Mouse (Mus musculus) midbrain, embryonic 13.5 days (tissue): ENCODE data around the gene Kif2a. TPM values are rescaled to one million over a fixed set of nuclear protein-coding genes. Genes with fewer than 3 reads are reported as not detected.

Source experiments
- ATAC-seq: fragments of 200-750 bp; cut with Nextera tagmentation; 2 replicates; pipeline ENCODE4 v1.8.0; 2017; ENCODE audit warnings: mild to moderate bottlenecking, moderate TSS enrichment, moderate library complexity
- H3K27ac ChIP-seq: fragments of 300-500 bp; sonication (generic); 2 replicates; pipeline ENCODE4 v1.5.1; 2015; ENCODE audit warnings: inconsistent platforms, mild to moderate bottlenecking, moderate library complexity
- H3K27me3 ChIP-seq: fragments of 300-500 bp; sonication (generic); 2 replicates; pipeline ENCODE4 v1.6.1; 2015; ENCODE audit warnings: mild to moderate bottlenecking, inconsistent platforms
- H3K36me3 ChIP-seq: fragments of 300-500 bp; sonication (generic); 2 replicates; pipeline ENCODE4 v1.6.1; 2015; ENCODE audit warnings: mild to moderate bottlenecking, inconsistent platforms
- H3K4me1 ChIP-seq: fragments of 300-500 bp; sonication (generic); replicated peaks from 2 replicates; pipeline ENCODE4 v1.6.1; 2015; ENCODE audit warnings: inconsistent platforms
- H3K4me2 ChIP-seq: fragments of 300-500 bp; sonication (generic); replicated peaks from 2 replicates; pipeline ENCODE4 v1.6.1; 2015; ENCODE audit warnings: moderate library complexity, mild to moderate bottlenecking, inconsistent platforms
- H3K4me3 ChIP-seq: fragments of 300-500 bp; sonication (generic); replicated peaks from 2 replicates; pipeline ENCODE4 v1.5.1; 2015; ENCODE audit warnings: mild to moderate bottlenecking, inconsistent platforms
- H3K9ac ChIP-seq: fragments of 300-500 bp; sonication (generic); replicated peaks from 2 replicates; pipeline ENCODE4 v1.6.1; 2015; ENCODE audit warnings: mild to moderate bottlenecking, inconsistent platforms
- H3K9me3 ChIP-seq: fragments of 300-500 bp; sonication (generic); 2 replicates; pipeline ENCODE4 v1.6.1; 2016; ENCODE audit warnings: mild to moderate bottlenecking, inconsistent platforms
- whole genome bisulfite sequencing: fragments of 180-500 bp; shearing (Covaris S2); methylation state at CpG from one replicate; pipeline ENCODE4 v1.1.7; 2015; 5-methylcytosine and 5-hydroxymethylcytosine counted together
- polyA plus RNA-seq: library from polyadenylated mRNA; unstranded; fragments of >200 nt; fragmentation: Nextera tagmentation; extraction: Ambion mirVana; gene quantifications from 2 replicates; pipeline ENCODE4 v1.2.1, GENCODE M21; 2015

The Kif2a gene
- polyA plus RNA-seq, 1 experiment from 2014 or later: 35.1 TPM

GRCm38 (mm10) chr13:106913125-106913736, 108.7 kb downstream of the Kif2a start:
- ATAC-seq: no peak
- Histone ChIP-seq H3K4me3 (no peak overlapping the region), H3K9me3 (no peaks in the 10 kb centered on the region), H3K36me3 (peaks cover 22% of the 10 kb centered on the region), H3K4me1 (no peaks in the 10 kb centered on the region), H3K27me3 (no peaks in the 10 kb centered on the region), H3K4me2 (no peak overlapping the region), H3K27ac (no peak overlapping the region), H3K9ac (no peak overlapping the region)
- 89% methylated on average over 3 of the region's 3 CpGs for WGBS

DNA sequence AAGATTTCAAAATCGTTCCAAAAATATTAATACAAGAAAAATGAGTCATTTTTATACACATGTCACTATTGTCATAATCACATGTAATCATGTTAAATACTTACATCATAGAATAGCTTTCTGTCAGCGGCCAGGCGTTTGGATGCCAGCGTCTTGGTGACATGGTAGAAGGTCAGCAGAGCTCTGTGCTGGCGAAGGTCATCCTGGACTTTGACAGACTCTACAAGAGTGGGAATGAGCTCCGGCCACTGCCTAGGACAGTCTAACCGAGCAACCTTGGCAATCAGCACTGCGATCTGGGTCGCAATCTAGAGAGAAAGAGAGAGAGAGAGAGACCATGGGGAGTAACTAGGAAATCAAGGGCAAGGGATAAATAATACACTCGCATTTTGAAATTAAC, 111.8 kb downstream of the Kif2a start:
- no peaks in the 10 kb centered on the region for H3K27me3 ChIP-seq
- 95% methylated on average over 10 of the region's 10 CpGs for whole genome bisulfite sequencing
- no peak overlapping the region for H3K9ac ChIP-seq
- no peak for ATAC-seq
- H3K9me3 ChIP-seq: no peaks in the 10 kb centered on the region
- no peaks in the 10 kb centered on the region for H3K4me1 ChIP-seq
- no peak overlapping the region for H3K27ac ChIP-seq
- H3K4me3 ChIP-seq: no peak overlapping the region
- peaks cover 43% of the 10 kb centered on the region for H3K36me3 ChIP-seq
- H3K4me2 ChIP-seq: no peak overlapping the region

Other genes with a start within 250 kb of the Kif2a start
- 41.1 and 43.5 TPM in 2 replicates for gene Ipo11, start 85.2 kb downstream of the Kif2a start, polyA plus RNA-seq
- 39.0 and 39.8 TPM in 2 replicates for gene Dimt1, start 75.0 kb downstream of the Kif2a start, polyA plus RNA-seq